Mouse (Mus musculus) hindbrain, embryonic 14.5 days (tissue): ENCODE data around the gene Mfsd14a. TPM values are rescaled to one million over a fixed set of nuclear protein-coding genes. Genes with fewer than 3 reads are reported as not detected.

Experiments used
- ATAC-seq: fragments of 200-750 bp; cut with Nextera tagmentation; 2 replicates; pipeline ENCODE4 v1.8.0; 2017; ENCODE audit warnings: moderate number of reproducible peaks, mild to moderate bottlenecking, moderate TSS enrichment, moderate library complexity; ENCODE audit not compliant: low FRiP score
- DNase-seq: peaks from one replicate; pipeline ENCODE4 v3.0.0-alpha.2; 2015; ENCODE audit warnings: low spot score
- H3K27ac ChIP-seq: fragments of 300-500 bp; sonication (generic); 2 replicates; pipeline ENCODE4 v1.5.1; 2014; ENCODE audit warnings: mild to moderate bottlenecking, moderate library complexity
- H3K27me3 ChIP-seq: fragments of 300-500 bp; sonication (generic); 2 replicates; pipeline ENCODE4 v1.6.1; 2014; ENCODE audit warnings: mild to moderate bottlenecking, low read length, mixed read lengths; ENCODE audit not compliant: control insufficient read depth, insufficient read depth
- H3K36me3 ChIP-seq: fragments of 300-500 bp; sonication (generic); replicated peaks from 2 replicates; pipeline ENCODE4 v1.6.1; 2014; ENCODE audit not compliant: control insufficient read depth, insufficient read depth
- H3K4me1 ChIP-seq: fragments of 300-500 bp; sonication (generic); replicated peaks from 2 replicates; pipeline ENCODE4 v1.6.1; 2014; ENCODE audit warnings: antibody characterized with exemption, low read length, mixed read lengths; ENCODE audit not compliant: control insufficient read depth, insufficient read depth
- H3K4me2 ChIP-seq: fragments of 300-500 bp; sonication (generic); replicated peaks from 2 replicates; pipeline ENCODE4 v1.6.1; 2014; ENCODE audit warnings: mild to moderate bottlenecking, moderate library complexity
- H3K4me3 ChIP-seq: fragments of 300-500 bp; sonication (generic); replicated peaks from 2 replicates; pipeline ENCODE4 v1.5.1; 2014; ENCODE audit warnings: mild to moderate bottlenecking, low read length
- H3K9ac ChIP-seq: fragments of 300-500 bp; sonication (generic); 2 replicates; pipeline ENCODE4 v1.6.1; 2014
- H3K9me3 ChIP-seq: fragments of 300-500 bp; sonication (generic); 2 replicates; pipeline ENCODE4 v1.6.1; 2016; ENCODE audit warnings: low read length; ENCODE audit not compliant: control insufficient read depth
- WGBS: fragments of 180-500 bp; shearing (Covaris S2); extraction: QIAGEN DNeasy Blood & Tissue Kit; methylation state at CpG from one replicate; pipeline ENCODE4 v1.1.7; 2014; 5-methylcytosine and 5-hydroxymethylcytosine counted together
- polyA plus RNA-seq: library from polyadenylated mRNA; unstranded; fragments of >200 nt; fragmentation: Nextera tagmentation; extraction: Ambion mirVana; gene quantifications from 2 replicates; pipeline ENCODE4 v1.2.1, GENCODE M21; 2014

Mfsd14a gene
- polyA plus RNA-seq, 1 experiment from 2014 or later: 71.2 TPM

DNA sequence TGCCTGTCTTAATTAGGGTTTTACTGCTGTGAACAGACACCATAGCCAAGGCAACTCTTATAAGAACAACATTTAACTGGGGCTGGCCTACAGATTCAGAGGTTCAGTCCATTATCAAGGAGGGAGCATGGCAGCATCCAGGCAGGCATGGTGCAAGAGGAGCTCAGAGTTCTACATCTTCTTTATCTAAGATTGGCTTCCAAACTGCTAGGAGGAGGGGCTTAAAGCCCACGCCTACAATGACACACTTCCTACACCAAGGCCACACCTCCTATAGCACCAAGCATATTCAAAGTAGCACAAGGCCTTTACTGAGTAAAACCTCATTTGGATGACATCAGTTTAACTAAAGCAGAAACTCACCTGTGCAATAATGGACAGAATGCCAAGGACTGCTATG, 22.5 kb downstream of the Mfsd14a start:
- no peaks in the 10 kb centered on the region for H3K27me3 ChIP-seq
- no peak overlapping the region for H3K27ac ChIP-seq
- H3K9ac ChIP-seq: no peak overlapping the region
- ATAC-seq: no peak
- no peaks in the 10 kb centered on the region for H3K4me1 ChIP-seq
- no peak for DNase-seq
- H3K4me3 ChIP-seq: no peak overlapping the region
- no peaks in the 10 kb centered on the region for H3K9me3 ChIP-seq
- WGBS: 83% methylated on average over 1 of the region's 1 CpGs
- H3K4me2 ChIP-seq: no peak overlapping the region
- H3K36me3 ChIP-seq: peaks cover 97% of the 10 kb centered on the region

DNA sequence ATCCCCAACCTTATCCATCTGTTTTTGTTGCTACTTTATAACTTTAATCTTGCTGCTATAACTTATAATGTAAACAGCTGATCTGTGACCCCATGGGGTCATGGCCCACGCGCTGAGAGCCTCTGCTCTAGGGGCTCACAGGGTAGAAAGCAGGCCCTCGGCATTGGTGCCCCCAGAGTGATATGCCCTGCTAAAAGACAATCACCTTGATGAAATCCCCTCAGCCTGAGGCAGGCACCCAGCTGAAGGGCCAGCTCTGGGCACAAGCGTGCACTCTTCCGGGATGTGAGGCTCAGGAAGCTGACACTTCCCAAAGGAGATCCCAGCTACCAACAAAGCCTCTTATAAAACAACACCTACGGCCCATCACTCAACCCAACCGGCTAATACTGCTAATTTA, 23.9 kb downstream of the Mfsd14a start:
- DNase-seq (no peak), ATAC-seq (no peak)
- WGBS: 91% methylated on average over 7 of the region's 7 CpGs
- Histone ChIP-seq H3K27ac (no peak overlapping the region), H3K4me1 (no peaks in the 10 kb centered on the region), H3K4me2 (no peak overlapping the region), H3K9me3 (no peaks in the 10 kb centered on the region), H3K36me3 (peaks cover 99% of the 10 kb centered on the region), H3K4me3 (no peak overlapping the region), H3K27me3 (no peaks in the 10 kb centered on the region), H3K9ac (no peak overlapping the region)

DNA sequence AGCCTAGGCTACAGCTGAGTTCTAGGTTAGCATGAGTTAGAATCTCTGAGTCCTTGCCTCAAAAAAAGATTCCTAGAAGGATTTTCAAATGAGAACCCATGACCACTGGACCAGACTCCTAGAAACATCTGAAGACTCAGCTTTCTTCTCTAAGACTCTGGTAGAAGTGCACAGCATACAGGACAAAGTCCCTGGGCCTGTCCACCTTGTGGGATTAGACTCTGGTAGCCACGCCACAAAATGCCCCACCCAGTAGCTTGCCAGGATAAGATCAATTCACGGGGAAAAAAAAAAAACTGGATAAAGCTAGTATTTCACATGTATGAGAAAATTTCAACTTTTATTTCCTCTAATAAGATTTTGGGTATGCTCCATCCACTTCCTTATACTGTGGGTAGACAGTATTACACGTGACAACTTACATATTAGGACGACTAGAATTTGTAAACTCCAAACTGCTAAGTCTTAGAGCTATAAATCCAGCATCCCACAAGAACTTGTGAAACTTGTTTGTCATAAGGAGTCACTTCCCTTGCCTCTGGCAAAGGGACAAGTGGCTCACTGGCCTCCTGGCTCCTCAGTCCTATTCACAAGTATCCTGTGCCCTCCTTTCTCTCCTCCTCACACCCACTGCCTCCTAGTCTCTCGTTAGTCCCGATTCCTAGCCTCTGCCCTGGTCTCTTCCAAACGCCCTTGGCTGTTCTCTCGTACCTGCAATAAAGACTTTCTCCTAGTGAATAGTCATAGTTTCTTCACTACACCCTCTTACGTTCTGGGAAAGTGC, 24.6 kb downstream of the Mfsd14a start:
- Histone ChIP-seq H3K9ac (no peak overlapping the region), H3K36me3 (peaks cover 99% of the 10 kb centered on the region), H3K4me2 (no peak overlapping the region), H3K27me3 (no peaks in the 10 kb centered on the region), H3K27ac (no peak overlapping the region), H3K4me1 (no peaks in the 10 kb centered on the region), H3K4me3 (no peak overlapping the region), H3K9me3 (no peaks in the 10 kb centered on the region)
- DNase-seq: no peak
- 93% methylated on average over 9 of the region's 9 CpGs for WGBS
- no peak for ATAC-seq

DNA sequence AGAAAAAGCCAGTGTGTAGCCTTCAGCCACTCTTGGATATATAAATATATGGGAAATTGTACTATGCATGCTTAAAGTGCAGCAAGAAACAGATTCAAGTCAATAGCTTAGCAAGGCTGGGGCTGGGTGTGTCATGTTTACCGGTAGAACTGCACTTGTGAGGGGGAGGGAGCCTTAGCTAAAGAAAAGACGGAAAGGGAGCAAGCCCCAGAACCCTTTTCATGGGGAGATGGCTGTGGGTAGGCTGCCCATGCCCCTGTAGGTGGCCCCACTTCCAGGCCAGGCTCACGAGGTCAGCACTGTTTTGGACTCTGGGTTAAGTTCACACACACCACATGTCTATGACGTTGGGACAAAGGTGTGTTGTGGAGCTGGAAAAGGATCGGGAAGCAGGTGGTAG, 26.7 kb downstream of the Mfsd14a start:
- Histone ChIP-seq H3K27me3 (no peaks in the 10 kb centered on the region), H3K4me2 (no peak overlapping the region), H3K4me3 (no peak overlapping the region), H3K36me3 (peaks cover 95% of the 10 kb centered on the region), H3K9ac (no peak overlapping the region), H3K27ac (no peak overlapping the region), H3K9me3 (no peaks in the 10 kb centered on the region), H3K4me1 (no peaks in the 10 kb centered on the region)
- DNase-seq: no peak
- 68% methylated on average over 5 of the region's 5 CpGs for WGBS
- no peak for ATAC-seq

DNA sequence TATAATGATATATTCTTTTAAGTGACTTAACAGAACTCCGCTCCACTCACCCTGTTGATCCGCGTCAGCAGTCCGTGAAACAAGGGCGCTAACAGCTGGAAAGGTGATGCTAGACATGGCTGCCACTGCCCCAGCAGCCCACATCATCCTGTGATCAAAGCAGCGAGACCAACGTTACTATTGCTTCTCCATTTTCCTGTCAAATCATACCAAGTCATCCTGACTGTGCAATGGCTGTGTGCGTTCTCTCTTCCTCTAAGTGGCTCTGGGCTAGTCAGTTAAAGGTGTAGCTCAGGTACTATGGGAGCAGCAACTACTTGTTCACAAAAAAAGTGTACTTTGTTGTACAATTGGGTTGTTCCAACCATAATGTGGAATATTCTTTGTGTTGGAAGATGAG, 27.6 kb downstream of the Mfsd14a start:
- H3K4me3 ChIP-seq: no peak overlapping the region
- H3K36me3 ChIP-seq: peaks cover 93% of the 10 kb centered on the region
- H3K9ac ChIP-seq: no peak overlapping the region
- H3K27ac ChIP-seq: no peak overlapping the region
- WGBS: 94% methylated on average over 8 of the region's 8 CpGs
- no peak overlapping the region for H3K4me2 ChIP-seq
- DNase-seq: no peak
- H3K27me3 ChIP-seq: no peaks in the 10 kb centered on the region
- no peaks in the 10 kb centered on the region for H3K9me3 ChIP-seq
- ATAC-seq: no peak
- no peaks in the 10 kb centered on the region for H3K4me1 ChIP-seq

DNA sequence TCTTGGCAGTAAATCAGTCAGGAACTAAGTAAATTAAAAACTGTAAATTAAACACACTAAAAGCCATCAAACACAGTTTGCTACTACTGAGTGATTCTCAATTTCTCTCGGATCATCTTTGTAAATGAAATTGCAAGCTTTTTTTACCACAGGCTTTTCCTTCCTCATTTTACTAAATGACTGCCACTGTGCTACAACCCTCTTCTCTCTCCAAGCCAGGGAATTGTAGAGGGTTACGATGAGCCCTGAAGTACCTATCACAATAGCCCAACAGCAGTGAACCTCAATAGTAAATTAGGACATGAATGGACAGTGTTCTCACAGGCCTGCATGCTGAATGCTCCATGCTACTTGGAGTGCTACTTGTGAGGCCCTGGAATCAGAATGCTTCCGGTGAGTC, 28.4 kb downstream of the Mfsd14a start:
- Histone ChIP-seq H3K36me3 (peaks cover 86% of the 10 kb centered on the region), H3K4me1 (no peaks in the 10 kb centered on the region), H3K4me3 (no peak overlapping the region), H3K27ac (no peak overlapping the region), H3K9ac (no peak overlapping the region), H3K27me3 (no peaks in the 10 kb centered on the region), H3K4me2 (no peak overlapping the region), H3K9me3 (no peaks in the 10 kb centered on the region)
- WGBS: 98% methylated on average over 3 of the region's 3 CpGs
- ATAC-seq (no peak), DNase-seq (no peak)

- Histone ChIP-seq H3K4me2 (no peak overlapping the region), H3K27me3 (no peaks in the 10 kb centered on the region), H3K4me3 (no peak overlapping the region), H3K4me1 (no peaks in the 10 kb centered on the region), H3K9me3 (no peaks in the 10 kb centered on the region), H3K36me3 (peaks cover 75% of the 10 kb centered on the region), H3K27ac (no peak overlapping the region), H3K9ac (no peak overlapping the region)
- no peak for DNase-seq
- 96% methylated on average over 3 of the region's 3 CpGs for WGBS
- no peak for ATAC-seq
Measured at GRCm38 (mm10) chr3:116632971-116633370, 29.5 kb downstream of the Mfsd14a start.

GRCm38 (mm10) chr3:116631459-116631858, 31.0 kb downstream of the Mfsd14a start:
- Histone ChIP-seq H3K4me3 (no peak overlapping the region), H3K36me3 (peaks cover 60% of the 10 kb centered on the region), H3K27me3 (no peaks in the 10 kb centered on the region), H3K4me1 (no peaks in the 10 kb centered on the region), H3K9ac (no peak overlapping the region), H3K27ac (no peak overlapping the region), H3K4me2 (no peak overlapping the region), H3K9me3 (no peaks in the 10 kb centered on the region)
- ATAC-seq (no peak), DNase-seq (no peak)
- 53% methylated on average over 1 of the region's 1 CpGs for WGBS

GRCm38 (mm10) chr3:116622641-116623040, 39.8 kb downstream of the Mfsd14a start:
- H3K4me2 ChIP-seq: no peak overlapping the region
- H3K9me3 ChIP-seq: no peaks in the 10 kb centered on the region
- H3K4me3 ChIP-seq: no peak overlapping the region
- DNase-seq: no peak
- H3K27me3 ChIP-seq: no peaks in the 10 kb centered on the region
- no peaks in the 10 kb centered on the region for H3K4me1 ChIP-seq
- 96% methylated on average over 7 of the region's 7 CpGs for WGBS
- H3K9ac ChIP-seq: no peak overlapping the region
- H3K27ac ChIP-seq: no peak overlapping the region
- H3K36me3 ChIP-seq: peaks cover 36% of the 10 kb centered on the region
- no peak for ATAC-seq
